Mouse (Mus musculus) induced T-regulatory cell, adult 2 months (primary cell): Measurements from ENCODE around the gene Lmf2.

Experiments used
- DNase-seq: peaks from one replicate; pipeline ENCODE4 v3.0.0-alpha.2; 2012; ENCODE audit warnings: low read depth

Lmf2 gene

DNA sequence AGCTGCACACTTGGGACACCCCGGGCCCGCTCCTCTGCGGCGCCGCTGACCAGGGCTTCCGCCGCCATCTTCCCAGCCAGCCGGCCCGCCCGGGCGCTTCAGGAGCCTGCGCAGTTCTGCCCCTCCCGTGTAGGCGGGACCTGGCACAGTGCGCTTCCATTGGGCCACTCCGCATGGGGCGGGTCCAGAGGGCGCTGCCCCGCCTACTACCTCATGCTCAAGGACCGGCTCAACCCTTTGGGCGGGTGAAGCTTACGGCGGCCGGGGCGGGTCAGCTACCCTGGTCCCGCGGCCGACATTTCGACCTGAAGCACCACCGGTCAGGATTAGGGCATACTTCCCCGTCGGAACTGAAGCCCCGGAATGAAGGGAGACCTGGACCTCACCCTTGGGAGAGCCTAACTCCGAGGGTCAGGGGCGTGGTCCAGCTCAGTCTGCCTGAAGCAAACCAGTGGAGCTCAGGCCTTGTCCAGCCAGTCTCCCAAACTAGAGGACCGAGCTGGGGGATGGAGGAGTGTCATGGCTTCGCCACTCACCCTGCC, 40.2 kb downstream of the Lmf2 start, which contains the start of gene Sbf1:
Gene Sbf1, minus strand, starts transcription at position 122 of the 542 bp plus-strand sequence.
- DNase-seq, result peak; percentile 97

DNA sequence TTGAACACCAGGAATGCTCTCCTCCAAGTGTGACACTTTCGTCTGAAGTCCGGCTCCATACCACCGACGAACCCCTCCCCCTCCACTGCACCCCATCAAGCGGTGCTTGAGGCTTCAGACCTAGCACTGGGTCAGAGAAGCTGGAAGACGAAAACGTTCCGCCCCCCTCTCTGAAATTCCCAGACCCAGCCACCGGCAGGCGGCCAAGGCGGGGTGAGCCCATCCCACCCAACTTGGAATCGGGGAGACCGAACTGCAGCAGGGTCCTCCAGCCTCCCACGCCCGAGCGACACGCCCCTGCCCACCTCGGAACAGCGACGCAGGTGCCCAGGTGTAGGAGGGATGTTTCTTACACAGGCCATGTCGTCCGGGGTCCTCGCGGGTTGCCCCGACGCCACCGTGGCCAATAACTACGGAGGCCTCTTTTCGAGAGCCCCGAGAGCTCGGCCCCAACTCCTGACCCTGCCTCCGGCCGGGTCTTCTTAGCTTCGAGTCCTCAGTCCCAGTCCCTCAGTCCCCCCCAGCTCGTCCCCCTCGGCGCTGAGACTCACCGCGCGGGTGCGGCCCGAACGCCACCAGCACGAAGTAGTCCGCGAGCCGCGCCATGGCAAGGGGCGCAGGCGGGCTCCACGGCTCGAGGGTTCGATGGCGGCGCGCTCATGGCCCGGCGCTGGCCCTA, 40.8 kb downstream of the Lmf2 start:
- DNase-seq, result peak; percentile 43

DNA sequence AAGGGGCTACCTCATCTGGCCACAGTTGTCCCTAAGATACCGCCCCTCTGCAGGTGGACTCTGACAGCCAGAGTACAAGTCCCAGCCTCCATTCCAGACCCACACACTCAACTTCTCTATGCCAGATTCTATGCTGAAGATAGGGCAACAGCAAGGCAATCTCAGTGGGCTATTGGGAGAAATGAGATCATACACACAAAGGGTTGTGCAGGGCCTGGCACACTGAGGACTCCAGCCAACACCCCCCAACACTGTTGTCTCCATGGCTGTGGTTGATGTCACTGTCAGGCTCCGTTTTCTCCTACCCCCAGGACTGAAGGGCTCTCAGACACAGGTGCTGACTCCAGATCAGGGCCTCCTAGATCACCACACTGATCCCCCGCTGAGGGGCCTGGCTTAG, 41.4 kb downstream of the Lmf2 start:
- DNase-seq, result no peak

DNA sequence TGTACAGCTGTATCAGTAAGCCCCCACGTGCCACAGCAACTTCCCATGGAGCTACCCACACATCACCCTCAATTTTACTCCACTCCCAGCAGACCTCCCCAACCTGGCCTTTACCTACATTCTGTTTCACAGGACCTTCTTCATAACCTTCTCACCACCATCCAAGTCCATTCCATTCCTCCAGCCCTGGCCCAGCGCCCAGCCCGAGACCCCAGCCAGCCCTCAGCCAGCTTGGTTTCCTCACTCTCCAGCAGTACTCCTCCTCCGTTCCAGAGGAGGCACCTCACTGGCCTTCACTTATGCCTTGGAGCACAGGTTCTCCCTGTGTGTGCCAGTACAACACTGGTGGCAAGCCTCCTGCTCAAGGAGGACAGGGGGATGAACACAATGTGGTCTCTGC, 42.1 kb downstream of the Lmf2 start:
- no peak for DNase-seq

DNA sequence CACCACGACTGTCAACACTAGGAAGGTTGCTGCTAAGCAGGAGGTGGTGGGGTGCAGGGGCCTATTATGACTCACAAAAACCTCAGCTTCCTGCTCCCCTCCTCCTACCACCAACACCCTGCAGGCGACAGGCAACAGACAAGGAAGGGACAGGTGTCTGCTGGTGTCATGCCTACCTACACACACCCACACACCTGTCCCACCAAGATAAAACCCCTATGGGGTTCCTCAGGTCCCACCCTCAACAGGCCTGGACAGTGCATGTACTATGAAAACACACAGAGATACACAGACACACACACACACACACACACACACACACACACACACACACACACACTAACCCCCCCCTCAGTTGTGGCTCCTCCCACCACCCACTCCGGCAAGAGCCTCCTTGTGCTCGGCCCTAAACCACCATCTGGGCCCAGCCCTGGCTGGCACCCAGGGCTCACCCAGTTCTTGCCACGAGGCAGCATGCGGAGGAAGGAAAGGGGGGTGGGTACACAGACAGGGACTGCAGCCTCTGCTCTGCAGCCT, 45.4 kb downstream of the Lmf2 start:
- peak; percentile 92 for DNase-seq

DNA sequence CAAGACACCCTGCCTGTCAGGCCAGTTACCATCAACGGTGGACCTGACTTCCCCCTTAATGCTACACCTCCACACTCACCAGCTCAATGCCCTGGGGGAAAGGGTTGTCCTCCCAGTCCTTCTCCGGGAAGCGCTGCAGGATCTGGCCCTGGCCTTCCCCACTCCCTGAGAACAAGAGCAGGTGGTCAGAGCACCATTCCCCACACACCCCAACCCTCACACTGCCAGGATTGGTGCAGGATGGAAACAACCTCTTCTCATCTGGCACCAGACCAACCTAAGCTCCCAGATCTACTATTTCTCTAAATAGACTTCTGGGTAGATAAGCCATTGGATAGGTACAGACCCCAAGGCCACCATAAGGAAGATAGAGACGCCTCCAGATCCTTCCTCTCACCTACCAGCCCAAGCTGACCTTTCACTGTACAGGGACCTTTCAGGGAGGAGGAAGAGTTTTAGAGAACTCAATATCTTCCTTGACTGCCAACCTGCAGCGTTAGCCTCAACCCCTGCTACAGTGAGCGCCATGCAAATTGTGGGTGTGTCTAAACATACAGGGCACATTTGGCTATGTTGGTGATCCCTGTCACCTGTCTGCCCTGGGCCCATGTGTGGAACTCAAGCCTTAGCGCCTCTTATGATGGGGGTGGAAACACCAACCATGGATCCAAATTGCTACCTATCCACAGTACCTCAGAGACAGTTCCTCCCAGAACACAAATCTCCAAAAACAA, 46.9 kb downstream of the Lmf2 start:
- DNase-seq, result peak; percentile 42

DNA sequence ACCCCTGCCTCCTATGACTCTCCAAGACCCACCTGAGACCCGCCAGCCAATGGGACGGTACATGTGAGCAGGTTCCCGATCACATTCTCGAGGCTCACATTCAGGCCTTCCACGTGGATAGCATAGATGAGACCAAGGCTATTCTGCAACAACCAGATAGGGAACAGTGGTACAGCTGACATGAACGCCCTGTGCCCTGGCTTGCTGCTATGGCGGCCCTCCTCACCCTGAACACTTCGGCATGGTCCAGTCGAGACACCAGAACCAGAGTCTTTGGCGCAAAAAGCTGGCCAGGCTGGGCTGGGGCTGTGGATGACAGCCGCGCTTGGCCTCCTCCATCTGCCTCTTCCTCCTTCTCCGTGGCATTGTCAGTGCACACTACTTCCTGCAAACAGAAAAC, 48.0 kb downstream of the Lmf2 start:
- no peak for DNase-seq

DNA sequence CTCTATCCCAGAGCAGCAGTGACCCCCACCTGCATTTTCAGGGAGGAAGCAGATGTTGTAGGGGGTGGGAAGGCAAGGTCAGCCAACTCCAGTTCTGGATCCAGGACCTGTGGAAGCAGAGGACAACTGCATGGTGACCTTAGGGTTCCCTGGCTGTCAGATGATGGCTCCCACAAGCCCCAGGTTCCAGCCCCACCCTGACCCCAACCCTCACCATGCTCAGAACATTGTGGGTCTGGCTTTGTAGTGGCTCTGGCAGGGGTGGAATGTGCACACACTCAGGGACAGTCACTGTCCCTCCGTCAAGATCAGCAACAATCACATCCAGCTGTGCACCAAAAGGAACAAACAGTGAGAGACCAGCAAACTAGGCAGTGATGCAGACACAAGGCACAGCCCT, 49.5 kb downstream of the Lmf2 start:
- no peak for DNase-seq
